In the genomic region with DNA sequence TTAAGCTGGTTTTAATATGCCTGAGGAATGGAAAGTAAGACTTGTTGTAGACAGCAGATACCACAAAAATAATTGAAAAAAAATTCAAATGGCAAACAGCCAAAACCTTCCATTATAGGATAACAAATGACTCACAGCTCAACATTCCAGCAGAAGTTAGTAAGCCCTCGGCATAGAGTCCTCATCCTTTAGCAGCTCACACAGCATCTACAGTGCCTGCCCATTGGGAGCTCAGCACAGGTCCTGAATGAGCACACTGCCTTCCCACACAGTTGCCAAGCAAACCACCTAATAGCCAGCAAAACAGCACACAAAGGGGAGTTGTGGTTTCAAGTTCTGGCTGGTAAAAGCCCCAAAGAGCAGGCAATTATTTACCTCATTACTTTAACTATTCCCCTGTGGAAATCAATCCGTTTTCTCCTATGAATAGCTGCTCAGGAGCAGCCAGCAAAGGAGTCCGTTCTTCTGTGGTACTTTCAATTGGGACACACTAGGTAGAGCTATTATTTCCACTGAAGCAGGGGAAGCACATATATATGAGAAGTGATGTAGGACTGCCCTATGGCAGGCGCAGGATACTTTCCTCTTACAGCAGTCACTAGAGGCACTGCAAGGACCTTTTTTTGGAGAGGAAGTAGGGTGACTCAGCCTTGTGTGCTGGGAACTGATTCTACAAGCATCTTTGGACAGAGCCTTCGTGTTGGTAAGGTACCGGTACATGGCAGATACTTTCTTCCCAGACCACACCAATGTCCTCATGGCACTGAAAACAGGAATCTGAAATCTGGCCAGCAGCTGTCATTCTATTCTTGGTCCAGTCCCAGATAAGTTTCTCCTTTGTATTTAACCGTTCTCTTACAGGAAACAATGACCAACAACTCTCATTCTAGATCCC, we compare ENCODE assay signal across 1 mouse cellular context.
TF ChIP-seq lines count a peak whose summit lies in the region.

No protein-coding gene starts in this region.

TF ChIP-seq in CH12.LX, 34 proteins besides CTCF, POLR2A, EP300 and RAD21:
- TF ChIP-seq GABPA (IDR thresholded peaks at IDR 0.05; ENCODE audit: insufficient replicate concordance, low read depth, low read length), result no peak
- no peak for TF ChIP-seq UBTF (IDR thresholded peaks at IDR 0.05; ENCODE audit: low read depth, low read length)
- no peak for TF ChIP-seq MAX (IDR thresholded peaks at IDR 0.05; ENCODE audit: low read length)
- no peak for TF ChIP-seq ELF1 (IDR thresholded peaks at IDR 0.05; ENCODE audit: low read depth, low read length)
- no peak for TF ChIP-seq PAX5 (IDR thresholded peaks at IDR 0.05; ENCODE audit: low read length)
- no peak for TF ChIP-seq ZNF384 (IDR thresholded peaks at IDR 0.05; ENCODE audit: low read depth, low read length)
- no peak for TF ChIP-seq KAT2A (IDR thresholded peaks at IDR 0.05; ENCODE audit: insufficient replicate concordance, low read length)
- no peak for TF ChIP-seq TCF12 (IDR thresholded peaks at IDR 0.05; ENCODE audit: low read depth, low read length)
- TF ChIP-seq NELFE (IDR thresholded peaks at IDR 0.05; ENCODE audit: low read depth, low read length), result no peak
- no peak for TF ChIP-seq IRF4 (IDR thresholded peaks at IDR 0.05; ENCODE audit: low read depth, low read length)
- no peak for TF ChIP-seq USF2 (conservative IDR thresholded peaks at IDR 0.05; ENCODE audit: low read depth, low read length)
- TF ChIP-seq ZMIZ1 (IDR thresholded peaks at IDR 0.05; ENCODE audit: low read depth, low read length), result no peak
- TF ChIP-seq JUN (IDR thresholded peaks at IDR 0.05; ENCODE audit: insufficient read depth, low read depth, low read length), result no peak
- no peak for TF ChIP-seq RCOR1 (conservative IDR thresholded peaks at IDR 0.05; ENCODE audit: low read depth, low read length)
- no peak for TF ChIP-seq BHLHE40 (IDR thresholded peaks at IDR 0.05; ENCODE audit: low read depth, low read length)
- no peak for TF ChIP-seq CHD2 (IDR thresholded peaks at IDR 0.05; ENCODE audit: low read length)
- no peak for TF ChIP-seq ZKSCAN1 (IDR thresholded peaks at IDR 0.05; ENCODE audit: borderline replicate concordance, low read depth, low read length)
